Mouse (Mus musculus): ENCODE results near the gene Hcar1.
A peak's percentile ranks its signal among the peaks of the same experiment; 100 is the strongest.

Hcar1 gene

DNA sequence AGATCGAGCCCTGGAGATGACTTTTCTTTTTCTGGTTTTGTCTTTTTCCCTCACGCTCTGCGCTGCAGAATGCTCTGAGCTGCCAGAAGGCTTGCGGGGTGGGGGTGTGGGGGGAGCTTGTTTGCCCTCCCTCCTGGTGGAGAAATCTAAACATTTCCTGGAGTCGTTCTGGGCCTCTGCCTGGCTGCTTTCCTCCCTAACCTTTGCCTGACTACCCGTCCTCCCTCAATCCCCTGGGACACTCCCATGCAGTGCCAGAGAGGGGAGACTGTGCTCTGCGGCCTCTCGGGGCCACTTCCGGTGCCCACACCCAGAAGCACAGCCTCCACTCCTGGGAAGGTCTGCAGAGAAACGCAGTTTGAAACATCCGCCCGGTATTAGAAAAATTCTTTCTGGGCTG lies at the start of gene Hcar1:
TSS of gene Hcar1 (minus strand) at position 93 of the 400 bp plus-strand sequence.
- DNase-seq (ENCODE audit: low spot score in 2 of 2), result no peak

DNA sequence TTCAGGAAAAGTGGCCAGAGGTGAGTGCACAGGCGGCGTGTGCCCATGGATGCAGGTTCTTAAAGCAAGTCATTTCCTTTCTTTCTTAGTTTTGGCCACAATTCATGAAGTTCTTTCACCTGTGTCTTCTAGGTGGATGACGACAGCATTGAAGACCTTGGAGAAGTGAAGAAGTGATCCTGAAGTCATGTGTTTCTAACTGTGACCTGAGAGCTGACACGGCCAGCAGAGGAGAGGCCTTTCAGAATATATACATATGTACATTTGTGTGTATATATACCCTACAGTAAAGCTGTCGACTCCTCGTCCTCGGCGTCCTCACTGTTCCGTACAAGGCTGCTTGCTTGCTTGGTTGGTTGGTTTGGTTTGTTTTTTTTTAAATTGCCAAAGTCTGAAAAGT lies 47.3 kb upstream of the Hcar1 start, which contains the start of gene Gm43518:
TSS of gene Gm43518 (plus strand) at position 301 of the 400 bp plus-strand sequence.
- no peak for DNase-seq (ENCODE audit: low spot score in 2 of 2)

DNA sequence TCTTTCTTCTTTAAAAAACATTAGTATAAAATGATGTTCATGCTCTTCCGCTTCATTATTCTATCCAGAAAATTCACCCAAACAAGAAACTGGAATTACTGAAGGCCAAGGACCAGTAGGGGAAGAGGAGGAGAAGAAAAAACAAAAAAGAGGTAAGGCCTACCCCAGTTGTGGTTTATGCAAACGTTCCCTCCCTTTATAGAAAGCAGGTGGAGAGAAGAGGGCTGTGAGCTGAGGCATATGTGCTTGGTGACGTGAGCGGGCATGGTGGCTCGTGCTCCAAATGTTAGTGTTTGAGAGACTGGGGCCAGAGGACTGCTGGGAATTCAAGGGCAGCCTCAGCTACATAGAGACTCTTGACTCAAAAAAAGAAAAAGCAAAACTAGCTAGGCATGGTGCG lies 42.3 kb upstream of the Hcar1 start:
- peak in 1 of 2 experiments; percentile 19 for DNase-seq (ENCODE audit: low spot score in 2 of 2)

DNA sequence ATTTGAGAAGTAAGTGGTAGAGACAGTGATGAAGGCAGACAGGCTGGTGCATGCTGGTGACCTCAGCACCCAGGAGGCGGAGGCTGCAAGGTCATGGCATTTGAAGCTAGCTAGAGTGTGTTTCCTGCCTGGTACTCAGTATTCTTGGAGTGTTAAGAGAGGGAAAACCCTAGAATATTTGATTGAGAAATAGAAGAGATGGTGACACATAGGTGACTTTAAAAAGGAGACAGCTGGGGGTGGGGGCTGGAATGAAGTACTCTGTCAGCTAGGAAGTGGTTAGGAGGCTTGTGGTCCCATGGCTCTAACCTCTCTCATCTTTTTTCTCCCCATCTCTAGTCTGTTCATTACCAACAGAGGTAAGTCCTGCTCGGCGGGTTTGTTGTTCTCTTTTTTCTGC lies 35.0 kb upstream of the Hcar1 start:
- peak; percentile 2 to 17 for DNase-seq (ENCODE audit: low spot score in 2 of 2)

DNA sequence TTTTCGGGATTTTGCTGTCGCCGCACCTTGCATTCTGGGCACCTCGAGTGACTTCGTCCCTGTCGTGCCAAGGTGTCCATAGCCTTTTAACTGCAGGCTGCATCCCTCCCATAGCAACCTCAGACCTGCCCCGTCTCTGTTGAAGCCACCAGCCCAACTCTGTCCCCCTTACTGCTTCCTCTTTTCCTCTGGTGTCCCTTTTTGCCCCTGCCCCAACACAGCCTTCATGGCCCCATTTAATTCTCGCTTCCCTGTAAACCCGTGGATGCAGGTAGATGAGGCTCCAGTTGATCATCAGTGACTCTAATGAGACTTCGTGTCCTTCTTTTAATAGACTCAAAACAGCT lies 27.8 kb upstream of the Hcar1 start:
- no peak for DNase-seq (ENCODE audit: low spot score in 2 of 2)

DNA sequence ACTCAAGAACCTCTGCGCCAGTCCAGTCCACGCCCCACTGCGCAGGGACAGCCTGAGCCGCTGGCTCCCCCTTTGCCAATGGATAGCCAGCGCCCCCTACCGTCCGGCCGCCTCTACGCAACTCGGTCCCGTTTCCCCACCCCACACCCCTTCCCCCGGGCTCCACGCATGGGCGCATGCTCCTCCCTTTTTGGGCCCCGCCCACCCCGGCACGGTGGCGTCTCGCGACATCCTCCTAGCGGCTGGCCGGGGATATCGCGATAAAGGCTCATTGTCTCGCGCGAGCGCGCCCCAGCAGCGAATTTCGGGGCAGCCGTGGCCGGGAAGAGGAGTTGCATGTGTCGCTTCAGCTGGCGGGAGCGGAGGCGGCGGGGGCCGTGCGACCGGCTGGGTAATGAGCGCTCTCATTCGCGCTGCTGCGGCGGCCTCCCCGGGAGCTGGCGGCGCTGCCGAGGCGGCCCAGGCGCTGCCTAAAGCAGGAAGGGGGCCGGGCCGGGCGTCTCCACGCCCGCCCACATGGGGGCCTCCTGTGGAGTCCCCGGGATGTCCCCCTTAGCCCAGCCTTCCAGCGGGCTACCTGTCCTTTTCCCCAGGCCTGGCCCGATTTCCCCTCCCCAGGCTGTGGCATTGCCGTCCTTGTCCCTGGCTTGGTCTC lies 27.3 kb upstream of the Hcar1 start, which contains the start of gene Denr:
TSS of gene Denr (plus strand) at position 200 of the 655 bp plus-strand sequence.
- DNase-seq (ENCODE audit: low spot score in 2 of 2), result peak; percentile 98

DNA sequence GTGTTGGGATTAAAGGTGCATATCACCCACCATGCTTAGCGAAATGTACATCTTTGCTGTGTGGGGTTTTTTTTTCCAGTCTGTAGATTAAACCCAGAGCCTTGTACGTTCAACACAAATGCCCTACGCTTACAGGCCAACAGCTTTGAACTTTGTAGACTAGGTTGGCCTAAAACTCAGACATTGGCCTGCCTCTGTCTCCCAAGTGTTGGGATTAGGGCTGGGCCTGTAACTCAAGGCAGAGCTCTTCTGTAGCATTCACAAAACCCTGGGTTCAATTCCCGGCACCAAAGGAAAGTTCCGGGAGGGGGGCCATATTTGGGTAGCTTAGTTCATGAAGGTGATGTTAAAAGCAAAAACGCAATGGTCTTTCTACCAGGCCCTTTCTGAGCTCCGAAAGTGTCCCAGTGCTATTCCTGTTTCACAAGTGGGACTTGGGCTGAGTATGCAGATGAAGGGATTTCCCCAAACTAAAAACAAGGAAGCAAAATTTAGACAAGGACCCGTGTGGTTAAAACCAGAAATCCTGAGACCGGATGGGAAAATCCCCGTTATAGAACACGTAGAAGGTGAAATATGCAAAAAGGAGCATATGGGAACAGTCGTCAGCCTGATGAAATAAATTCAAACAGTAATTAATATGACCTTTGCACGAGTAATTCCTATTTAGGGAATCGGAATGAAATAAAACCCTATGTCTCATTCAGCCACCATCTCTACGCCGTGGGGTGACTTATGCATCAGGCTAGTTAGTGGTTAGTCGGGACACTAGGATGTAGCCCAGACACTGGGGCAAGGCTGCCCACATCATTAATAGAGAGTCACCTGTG lies 26.5 kb upstream of the Hcar1 start:
- peak; percentile 6 to 34 for DNase-seq (ENCODE audit: low spot score in 2 of 2)

DNA sequence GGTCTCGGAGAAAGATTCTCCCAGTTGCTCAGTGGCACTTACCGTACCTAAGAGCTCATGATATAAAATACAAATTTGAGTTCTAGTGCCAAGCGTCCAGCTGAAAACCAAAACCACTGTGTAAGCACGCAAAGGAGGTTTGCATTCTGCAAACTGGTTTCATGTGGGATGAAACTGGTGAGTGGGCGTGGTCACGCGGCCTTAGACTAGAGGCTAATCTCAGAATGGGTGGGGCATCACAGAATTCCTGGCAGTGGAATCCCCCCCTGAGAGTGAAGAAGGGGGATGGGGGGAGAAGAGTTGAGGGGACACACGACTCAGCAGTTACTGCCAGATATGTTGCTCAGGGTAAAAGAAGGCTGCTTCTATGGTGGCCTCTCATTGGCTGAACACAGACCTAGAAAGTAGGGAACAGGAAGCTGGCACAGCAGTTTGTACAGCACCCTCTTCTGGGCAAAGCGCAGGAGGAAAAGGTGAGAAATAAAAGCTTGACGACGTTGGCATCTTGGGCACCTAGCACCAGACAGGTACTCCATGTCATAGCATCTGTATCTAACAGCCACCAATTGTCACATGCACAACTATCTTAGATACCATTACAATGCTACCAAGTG lies 24.3 kb upstream of the Hcar1 start:
- DNase-seq (ENCODE audit: low spot score in 2 of 2), result no peak

DNA sequence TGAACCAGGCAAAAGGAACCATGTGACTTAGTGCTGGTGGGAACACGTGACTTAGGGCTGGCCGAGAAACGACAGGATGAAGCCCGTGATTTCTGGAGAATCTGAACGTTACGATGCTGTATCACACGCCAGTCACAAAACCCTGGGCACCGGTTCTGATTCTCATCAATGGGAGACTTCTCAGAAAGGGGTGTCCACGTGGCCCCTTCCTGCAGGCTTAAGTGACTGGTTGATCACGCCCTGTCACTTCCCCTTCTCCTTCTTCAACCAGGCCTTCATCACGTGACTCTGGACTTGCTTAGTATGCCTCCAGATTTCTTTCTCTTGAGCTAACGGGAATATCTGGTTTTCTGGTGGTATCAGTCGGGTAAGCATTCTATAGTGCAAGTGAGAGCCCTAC lies 17.5 kb upstream of the Hcar1 start:
- peak in 1 of 2 experiments; percentile 24 for DNase-seq (ENCODE audit: low spot score in 2 of 2)

DNA sequence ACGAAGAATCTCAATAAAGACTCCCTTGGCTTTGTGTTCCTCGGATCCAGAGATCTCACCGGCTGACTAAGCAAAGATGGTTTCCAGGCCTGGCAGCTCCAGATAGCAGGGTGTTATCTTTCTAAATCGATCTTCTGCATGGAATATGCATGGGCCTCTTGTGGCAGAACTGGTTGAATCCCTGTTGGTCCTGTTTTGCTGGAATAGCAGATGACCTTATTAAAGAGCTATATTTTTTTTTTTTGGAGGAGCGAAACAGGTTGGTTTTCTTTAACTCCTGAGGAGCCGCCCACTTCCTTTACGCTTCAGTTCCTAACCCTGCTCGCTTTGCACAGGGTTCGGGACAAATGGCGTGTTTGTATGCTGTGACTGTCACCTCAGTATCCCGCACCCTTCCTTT lies 16.6 kb upstream of the Hcar1 start:
- no peak for DNase-seq (ENCODE audit: low spot score in 2 of 2)

DNA sequence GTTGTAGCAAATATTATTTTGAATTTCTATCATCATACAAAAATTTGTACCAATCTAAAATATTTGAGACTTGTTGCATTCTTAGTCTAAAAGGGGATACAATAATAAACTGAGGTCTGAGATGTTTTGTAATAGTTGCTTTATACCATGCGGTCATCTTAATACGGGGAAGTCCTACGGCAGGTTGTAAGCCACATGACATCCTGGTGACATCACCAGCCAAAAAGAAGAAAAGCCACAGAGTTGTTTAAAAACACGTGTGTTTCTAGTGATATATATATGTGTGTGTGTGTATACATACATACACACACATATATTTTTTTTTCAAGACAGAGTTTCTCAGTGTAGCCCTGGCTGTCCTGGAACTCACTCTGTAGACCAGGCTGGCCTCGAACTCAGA lies 13.7 kb upstream of the Hcar1 start:
- no peak for DNase-seq (ENCODE audit: low spot score in 2 of 2)

DNA sequence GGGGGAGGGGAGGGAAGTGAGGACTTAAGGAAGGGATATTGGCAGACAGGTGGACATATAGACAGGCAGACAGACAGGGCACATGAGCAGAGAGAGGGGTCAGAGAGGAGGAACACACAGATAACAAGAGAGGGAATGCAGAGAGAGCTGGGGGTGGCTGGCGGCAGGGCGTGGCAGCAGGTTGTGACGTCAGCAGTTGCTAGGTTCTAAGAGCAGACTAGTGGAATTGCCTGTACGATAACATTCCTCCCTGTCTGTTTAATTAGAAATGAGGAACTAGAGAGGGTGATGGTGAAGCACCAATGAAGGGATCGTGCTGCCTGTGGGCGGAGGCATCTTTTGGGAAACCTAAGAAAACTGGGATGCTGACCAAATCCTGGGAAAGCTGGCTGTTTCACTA lies 11.8 kb upstream of the Hcar1 start:
- DNase-seq (ENCODE audit: low spot score in 2 of 2), result peak; percentile 21 to 29

DNA sequence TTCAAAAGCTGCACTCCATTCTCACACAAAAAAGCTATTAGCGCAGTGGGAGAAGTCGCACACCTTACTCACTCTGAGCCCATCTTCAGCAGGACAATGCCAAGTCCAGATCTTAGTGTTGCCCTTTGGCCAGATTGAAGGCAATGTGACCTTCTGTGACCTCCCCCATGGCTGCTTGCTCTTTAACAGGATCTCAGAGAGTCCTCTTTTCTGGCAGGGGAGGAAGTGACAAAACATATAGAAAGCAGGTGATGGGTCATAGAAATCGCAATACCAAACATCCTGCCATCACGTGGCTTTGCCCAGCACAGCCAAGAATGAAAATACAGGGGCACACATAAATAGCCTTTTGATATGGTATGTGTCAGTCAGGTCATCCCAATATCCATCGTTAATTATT lies 11.2 kb upstream of the Hcar1 start:
- no peak for DNase-seq (ENCODE audit: low spot score in 2 of 2)

DNA sequence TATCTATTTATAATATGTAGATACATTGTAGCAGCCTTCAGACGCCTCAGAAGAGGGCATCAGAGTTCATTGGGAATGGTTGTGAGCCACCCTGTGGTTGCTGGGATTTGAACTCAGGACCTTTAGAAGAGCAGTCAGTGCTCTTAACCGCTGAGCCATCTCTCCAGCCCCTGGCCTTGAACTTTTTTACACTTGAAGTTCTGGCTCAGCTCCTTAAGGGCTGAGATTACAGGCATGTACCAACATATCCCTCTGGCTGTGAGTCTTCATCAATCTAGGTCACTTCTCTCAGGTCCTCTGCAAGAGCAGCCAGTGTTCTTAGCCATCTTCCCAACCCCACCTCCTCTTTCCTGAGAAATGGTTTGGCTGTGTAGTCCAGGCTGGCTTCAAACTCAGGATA lies 10.5 kb upstream of the Hcar1 start:
- DNase-seq (ENCODE audit: low spot score in 2 of 2), result no peak

DNA sequence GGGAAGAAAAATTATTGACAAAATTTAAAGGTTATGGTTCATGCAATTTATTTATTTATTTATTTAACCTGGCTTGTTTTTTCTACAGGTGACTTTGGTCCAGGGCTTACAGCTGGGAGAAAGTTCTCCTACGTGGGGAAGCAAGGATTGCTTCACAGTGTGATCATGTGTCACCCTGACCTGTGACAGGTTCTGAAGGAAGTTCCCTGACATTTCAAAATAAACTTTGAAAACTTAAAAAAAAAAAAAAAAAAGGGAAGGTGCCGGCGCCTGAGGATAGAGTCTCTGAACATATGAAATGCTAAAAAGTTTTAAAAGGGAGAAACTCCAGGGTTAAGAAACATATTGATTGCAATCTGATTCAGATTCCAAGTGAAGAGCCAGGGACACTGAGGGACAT lies 6.5 kb upstream of the Hcar1 start:
- no peak for DNase-seq (ENCODE audit: low spot score in 2 of 2)

DNA sequence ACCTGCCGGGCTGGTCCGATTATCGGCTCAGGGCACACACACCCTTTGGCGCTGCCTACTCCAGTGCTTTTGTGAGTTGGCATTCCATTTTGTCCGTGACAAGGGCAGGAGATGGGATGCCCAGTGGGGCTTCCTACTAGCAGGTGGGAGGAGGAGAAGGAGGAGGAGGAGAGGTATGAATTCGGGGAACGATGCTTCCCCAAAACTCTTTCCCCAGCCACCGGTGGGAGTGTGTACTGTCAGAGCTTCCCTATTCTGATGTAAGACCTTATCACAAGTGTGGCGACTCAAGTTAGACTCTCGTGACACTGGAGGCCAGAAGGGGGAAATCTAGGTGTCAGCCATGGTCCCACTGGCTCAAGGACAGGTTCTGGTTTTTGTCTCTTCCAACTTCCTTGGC lies 4.5 kb upstream of the Hcar1 start:
- no peak for DNase-seq (ENCODE audit: low spot score in 2 of 2)

DNA sequence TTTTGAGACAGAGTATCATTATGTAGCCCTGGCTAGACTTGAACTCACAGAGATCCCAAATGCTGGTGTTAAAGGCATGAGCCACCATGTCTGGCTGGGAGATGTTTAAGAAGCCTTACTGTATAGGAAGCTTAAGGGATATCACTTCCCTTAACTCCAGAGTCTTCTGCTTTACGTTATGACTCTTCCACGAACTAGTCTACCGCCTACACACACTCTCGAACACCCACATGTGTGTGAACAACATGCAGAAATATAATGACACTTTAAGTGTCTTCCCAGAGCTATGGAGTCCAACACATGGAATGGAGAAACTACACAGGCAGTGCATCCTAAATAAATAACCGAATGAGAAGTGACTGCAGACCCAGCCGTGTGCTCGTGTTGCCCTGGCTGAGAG lies 4.1 kb upstream of the Hcar1 start:
- no peak for DNase-seq (ENCODE audit: low spot score in 2 of 2)

DNA sequence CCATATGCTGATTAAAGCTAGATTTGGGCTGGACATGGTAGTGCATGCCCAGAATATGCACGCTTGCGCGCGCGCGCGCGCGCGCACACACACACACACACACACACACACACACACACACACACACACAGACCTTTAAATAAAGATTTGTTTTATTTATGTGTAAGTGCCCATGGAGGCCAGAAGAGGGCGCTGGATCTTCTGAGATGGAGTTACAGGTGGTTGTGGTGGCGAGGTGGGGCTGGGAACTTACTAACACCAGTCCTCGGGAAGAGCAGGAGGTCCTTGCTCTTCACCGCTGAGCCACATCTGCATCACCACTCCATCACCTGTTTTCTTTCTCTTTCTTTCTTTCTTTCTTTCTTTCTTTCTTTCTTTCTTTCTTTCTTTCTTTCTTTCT lies 958 bp upstream of the Hcar1 start:
- no peak for DNase-seq (ENCODE audit: low spot score in 2 of 2)

DNA sequence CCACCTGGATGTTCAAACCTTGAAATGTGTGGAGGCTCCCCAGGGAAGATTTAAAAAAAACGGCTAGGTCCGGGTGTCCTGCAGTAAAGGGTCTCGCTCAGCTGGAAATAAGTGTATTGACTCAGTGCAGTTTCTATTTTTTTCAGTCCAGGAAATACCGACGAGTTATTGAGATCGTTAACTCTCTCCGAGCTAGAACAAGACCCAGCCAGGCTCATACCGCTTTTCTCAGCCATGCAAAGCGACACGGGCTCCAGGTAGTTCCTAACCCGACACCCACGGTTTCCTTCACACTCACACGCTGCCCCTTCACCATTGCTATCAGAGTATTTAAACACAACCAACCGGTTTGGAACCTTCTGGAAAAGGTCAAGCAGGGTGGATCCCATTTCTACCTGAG lies 1.8 kb downstream of the Hcar1 start:
- no peak for DNase-seq (ENCODE audit: low spot score in 2 of 2)

DNA sequence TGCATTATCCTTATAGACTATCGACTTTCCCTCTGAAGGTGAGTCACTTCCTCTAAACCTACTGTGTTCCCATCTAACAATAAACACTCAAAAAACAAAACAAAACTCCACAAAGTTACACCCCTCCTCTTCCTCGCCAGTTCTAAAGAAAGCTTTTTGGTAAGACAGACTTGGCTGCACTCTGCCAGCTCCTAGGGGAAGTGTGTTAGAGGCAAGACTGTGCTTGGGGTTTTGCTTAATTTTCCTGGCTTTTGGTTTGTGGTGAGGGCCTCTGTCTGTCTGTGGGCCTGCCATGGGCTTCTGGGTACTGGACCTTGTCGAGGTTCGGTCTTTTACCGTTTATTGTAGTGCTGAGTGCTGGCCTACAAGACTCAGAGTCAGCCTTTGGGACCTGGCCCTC lies 5.6 kb downstream of the Hcar1 start:
- no peak for DNase-seq (ENCODE audit: low spot score in 2 of 2)

DNA sequence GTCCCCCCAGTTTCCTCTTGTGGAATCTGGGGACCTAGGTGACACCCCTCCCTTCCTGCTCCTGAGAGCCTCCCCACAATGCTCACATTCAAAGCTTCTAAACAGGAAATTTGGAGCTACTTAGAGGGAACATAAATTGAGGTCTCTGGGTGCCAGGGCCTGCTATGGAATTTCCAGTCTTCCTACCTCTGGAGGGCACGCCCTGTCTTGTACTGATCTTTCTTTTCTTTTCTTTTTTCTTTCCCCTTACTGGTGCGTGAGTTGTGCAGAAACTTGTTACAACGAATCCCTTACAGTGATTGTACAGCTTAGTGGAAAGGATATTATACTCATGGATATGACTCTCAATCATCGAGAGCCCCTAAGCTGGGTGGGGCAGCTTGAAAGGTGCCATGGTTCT lies 10.2 kb downstream of the Hcar1 start:
- no peak for DNase-seq (ENCODE audit: low spot score in 2 of 2)

DNA sequence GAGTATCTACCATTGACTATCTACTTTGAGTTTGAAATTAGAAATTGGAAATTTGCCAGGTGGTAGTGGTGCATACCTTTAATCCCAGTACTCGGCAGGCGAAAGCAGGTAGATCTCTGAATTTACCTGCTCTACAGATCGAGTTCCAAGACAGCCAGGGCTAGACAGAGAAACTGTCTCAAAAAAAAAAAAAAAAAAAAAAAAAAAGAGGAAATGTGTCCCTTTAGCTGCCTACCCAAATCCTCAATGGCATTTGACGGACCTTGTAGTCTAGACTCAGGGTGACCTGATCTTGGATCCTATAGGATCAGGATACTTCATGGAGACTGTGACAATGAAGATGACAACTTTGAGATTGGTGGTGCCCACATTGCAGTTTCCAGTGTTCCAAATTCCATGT lies 13.4 kb downstream of the Hcar1 start:
- no peak for DNase-seq (ENCODE audit: low spot score in 2 of 2)

DNA sequence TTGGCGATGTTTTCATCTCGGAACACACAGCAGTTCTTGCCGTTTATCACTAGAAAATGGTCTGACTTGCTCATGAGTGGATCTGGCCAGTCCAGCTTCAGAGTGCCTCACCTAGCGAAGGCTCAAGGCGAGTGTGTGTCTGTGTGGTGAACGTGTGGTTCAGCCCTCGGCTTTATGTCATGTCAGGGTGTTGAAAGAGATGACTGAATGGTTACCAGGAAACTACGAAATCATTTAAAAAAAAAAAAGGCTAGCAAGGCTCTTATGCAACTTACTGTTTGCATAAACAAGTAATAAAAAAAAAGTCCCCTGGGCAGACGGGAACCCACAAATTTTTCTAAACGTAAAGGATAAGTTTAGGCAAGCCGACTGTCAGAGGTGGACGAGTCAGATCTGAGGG lies 14.5 kb downstream of the Hcar1 start, which contains the start of gene Hcar2:
TSS of gene Hcar2 (minus strand) at position 135 of the 400 bp plus-strand sequence.
- no peak for DNase-seq (ENCODE audit: low spot score in 2 of 2)
